Mouse (Mus musculus): ENCODE data around the gene Sirt4. TPM values are rescaled to one million over a fixed set of nuclear protein-coding genes. Genes with fewer than 3 reads are reported as not detected.
A peak's percentile ranks its signal among the peaks of the same experiment; 100 is the strongest.

The Sirt4 gene
- polyA plus RNA-seq, 1 experiment from 2014 or later = 18.7 TPM

GRCm38 (mm10) chr5:115483385-115483784 is 1.1 kb downstream of the Sirt4 start:
- H3K4me3 ChIP-seq (ENCODE audit: low read length) = no peak overlapping the region
- ATAC-seq (replicated peaks; ENCODE audit: extremely low read depth, insufficient read depth, low FRiP score) = no peak

DNA sequence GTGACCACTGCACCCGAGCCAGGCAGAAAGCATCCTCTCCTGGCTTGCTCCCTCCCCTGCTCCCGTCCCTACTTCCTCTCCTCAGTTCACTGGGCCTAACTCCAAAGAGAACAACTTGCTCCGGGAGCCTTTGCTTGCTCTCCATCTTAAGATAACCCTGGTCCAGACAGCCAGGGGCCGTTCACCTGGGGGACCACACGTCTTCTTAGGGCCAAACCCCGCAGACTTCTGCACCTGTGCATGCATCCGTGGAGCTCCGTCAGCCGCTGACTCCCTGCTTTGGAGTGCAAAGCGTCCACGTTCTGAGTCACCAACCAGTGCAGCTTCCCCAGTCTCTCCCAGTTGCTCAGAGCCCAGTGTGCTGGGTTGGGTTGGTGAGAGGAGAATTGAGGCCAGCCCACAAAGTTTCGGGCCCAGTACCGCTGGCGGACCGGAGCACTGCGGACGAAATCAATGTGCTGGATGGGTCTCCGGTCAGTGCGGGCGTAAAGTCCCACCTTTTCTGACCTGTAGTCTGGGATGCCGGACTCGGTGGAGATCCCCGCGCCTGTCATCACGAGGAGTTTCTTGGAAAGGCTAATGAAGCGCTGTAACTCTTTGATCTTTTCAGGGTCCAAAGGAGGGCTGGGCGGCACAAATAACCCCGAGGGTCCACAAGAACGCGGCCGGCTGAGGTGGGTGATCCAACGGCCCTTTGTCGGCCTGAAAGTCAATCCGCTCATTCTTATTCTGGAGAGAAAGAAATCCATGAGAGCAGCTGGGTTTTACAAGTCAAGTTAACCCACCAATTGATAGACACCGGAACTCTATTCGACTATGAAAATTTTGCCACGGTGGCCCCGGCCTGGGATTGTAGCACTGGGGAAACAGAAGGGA is 1.9 kb downstream of the Sirt4 start:
- Histone ChIP-seq H3K4me2 (ENCODE audit: low read depth, low read length) (no peak overlapping the region), H3K4me1 (ENCODE audit: control insufficient read depth, insufficient read depth, low read length) (peaks cover 6% of the 10 kb centered on the region), H3K9ac (ENCODE audit: low read length) (no peak overlapping the region), H3K4me3 (ENCODE audit: low read length) (no peak overlapping the region), H3K36me3 (ENCODE audit: control insufficient read depth, insufficient read depth) (peaks cover 8% of the 10 kb centered on the region; the same call in 1 of the 2 replicates), H3K27me3 (ENCODE audit: control insufficient read depth, insufficient read depth, low read length) (no peaks in the 10 kb centered on the region), H3K27ac (ENCODE audit: low read length) (no peak overlapping the region), H3K9me3 (replicated peaks; ENCODE audit: control insufficient read depth, low read length) (no peaks in the 10 kb centered on the region)
- WGBS = 50% methylated on average over 38 of the region's 38 CpGs
- ATAC-seq (replicated peaks; ENCODE audit: extremely low read depth, insufficient read depth, low FRiP score) = no peak

More at GRCm38 (mm10) chr5:115483385-115483784, 1.1 kb downstream of the Sirt4 start:
- Histone ChIP-seq H3K9me3 (replicated peaks; ENCODE audit: control insufficient read depth, low read length) (no peaks in the 10 kb centered on the region), H3K27ac (ENCODE audit: low read length) (no peak overlapping the region), H3K4me1 (ENCODE audit: control insufficient read depth, insufficient read depth, low read length) (peaks cover 6% of the 10 kb centered on the region), H3K4me2 (ENCODE audit: low read depth, low read length) (no peak overlapping the region), H3K27me3 (ENCODE audit: control insufficient read depth, insufficient read depth, low read length) (no peaks in the 10 kb centered on the region), H3K36me3 (ENCODE audit: control insufficient read depth, insufficient read depth) (peaks cover 8% of the 10 kb centered on the region; the same call in 1 of the 2 replicates), H3K9ac (ENCODE audit: low read length) (no peak overlapping the region)
- WGBS = 49% methylated on average over 6 of the region's 6 CpGs

- Histone ChIP-seq H3K9me3 (replicated peaks; ENCODE audit: control insufficient read depth, low read length) (no peaks in the 10 kb centered on the region), H3K27me3 (ENCODE audit: control insufficient read depth, insufficient read depth, low read length) (no peaks in the 10 kb centered on the region), H3K36me3 (ENCODE audit: control insufficient read depth, insufficient read depth) (peaks cover 12% of the 10 kb centered on the region; the same call in 1 of the 2 replicates), H3K4me1 (ENCODE audit: control insufficient read depth, insufficient read depth, low read length) (peaks cover 11% of the 10 kb centered on the region), H3K9ac (ENCODE audit: low read length) (no peak overlapping the region), H3K4me3 (ENCODE audit: low read length) (peak overlapping the region; percentile 29), H3K4me2 (ENCODE audit: low read depth, low read length) (peak overlapping the region; percentile 50), H3K27ac (ENCODE audit: low read length) (no peak overlapping the region)
- 30% methylated on average over 27 of the region's 27 CpGs for WGBS
- no peak for ATAC-seq (replicated peaks; ENCODE audit: extremely low read depth, insufficient read depth, low FRiP score)
Observed at GRCm38 (mm10) chr5:115480101-115480500, 4.4 kb downstream of the Sirt4 start.

DNA sequence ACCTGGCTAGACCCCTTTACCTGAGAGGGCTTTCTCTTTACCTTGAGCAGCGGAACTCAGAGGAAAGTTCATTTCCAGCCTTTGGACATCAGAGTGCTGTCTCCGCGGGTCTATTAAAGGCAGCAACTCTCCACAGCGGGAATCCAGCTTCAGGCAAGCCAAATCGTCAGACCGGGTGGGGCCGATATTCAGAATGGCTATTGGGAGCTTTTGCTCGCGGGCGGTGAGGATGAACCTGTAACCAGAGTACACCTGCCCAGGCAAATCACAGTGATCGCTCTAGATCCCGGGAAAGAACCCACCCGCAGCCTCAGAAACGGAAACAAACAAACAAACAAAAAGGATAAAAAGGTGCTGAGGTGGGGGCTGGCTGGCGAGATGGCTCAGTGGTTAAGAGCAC is 5.0 kb downstream of the Sirt4 start:
- Histone ChIP-seq H3K4me3 (ENCODE audit: low read length) (no peak overlapping the region), H3K4me2 (ENCODE audit: low read depth, low read length) (no peak overlapping the region), H3K9me3 (replicated peaks; ENCODE audit: control insufficient read depth, low read length) (no peaks in the 10 kb centered on the region), H3K36me3 (ENCODE audit: control insufficient read depth, insufficient read depth) (peaks cover 12% of the 10 kb centered on the region; the same call in 1 of the 2 replicates), H3K9ac (ENCODE audit: low read length) (no peak overlapping the region), H3K4me1 (ENCODE audit: control insufficient read depth, insufficient read depth, low read length) (peaks cover 8% of the 10 kb centered on the region), H3K27ac (ENCODE audit: low read length) (no peak overlapping the region), H3K27me3 (ENCODE audit: control insufficient read depth, insufficient read depth, low read length) (no peaks in the 10 kb centered on the region)
- no peak for ATAC-seq (replicated peaks; ENCODE audit: extremely low read depth, insufficient read depth, low FRiP score)
- 66% methylated on average over 15 of the region's 15 CpGs for WGBS

DNA sequence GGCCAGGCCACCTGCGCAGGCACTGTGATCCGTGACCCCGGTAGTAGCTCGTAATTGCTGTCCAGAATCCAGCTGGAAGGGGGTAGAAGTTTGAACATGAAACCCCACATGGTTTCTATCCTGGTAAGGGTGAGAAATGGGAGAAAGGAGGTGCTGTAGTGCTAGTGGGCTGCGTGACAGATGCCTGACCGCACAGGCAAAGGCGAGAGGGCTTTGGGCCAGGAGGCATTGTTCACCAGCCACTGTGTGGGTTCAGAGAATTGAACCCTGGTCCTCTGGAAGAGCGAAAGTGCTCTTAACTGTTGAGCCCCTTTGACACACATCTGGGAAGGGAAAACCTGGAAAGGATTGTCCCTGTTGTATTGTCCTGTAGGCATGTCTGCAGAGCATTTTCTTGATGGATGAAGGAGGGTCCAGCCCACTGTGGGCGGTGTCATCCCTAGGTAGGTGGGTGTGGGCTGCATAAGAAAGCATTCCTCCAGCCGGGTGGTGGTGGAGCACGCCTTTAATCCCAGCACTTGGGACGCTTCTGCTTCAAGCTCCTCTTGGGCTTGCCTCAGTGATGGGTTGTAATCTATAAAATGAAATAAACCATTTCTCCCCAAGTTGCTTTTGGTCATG is 8.3 kb downstream of the Sirt4 start:
- H3K9ac ChIP-seq (ENCODE audit: low read length) = peak overlapping the region; percentile 65
- H3K36me3 ChIP-seq (ENCODE audit: control insufficient read depth, insufficient read depth) = peaks cover 10% of the 10 kb centered on the region; the same call in 1 of the 2 replicates
- 38% methylated on average over 12 of the region's 12 CpGs for WGBS
- H3K4me2 ChIP-seq (ENCODE audit: low read depth, low read length) = peak overlapping the region; percentile 72
- no peaks in the 10 kb centered on the region for H3K27me3 ChIP-seq (ENCODE audit: control insufficient read depth, insufficient read depth, low read length)
- no peaks in the 10 kb centered on the region for H3K9me3 ChIP-seq (replicated peaks; ENCODE audit: control insufficient read depth, low read length)
- no peak overlapping the region for H3K27ac ChIP-seq (ENCODE audit: low read length)
- ATAC-seq (replicated peaks; ENCODE audit: extremely low read depth, insufficient read depth, low FRiP score) = no peak
- H3K4me1 ChIP-seq (ENCODE audit: control insufficient read depth, insufficient read depth, low read length) = peaks cover 5% of the 10 kb centered on the region
- peak overlapping the region; percentile 50 for H3K4me3 ChIP-seq (ENCODE audit: low read length)

- Histone ChIP-seq H3K27me3 (ENCODE audit: control insufficient read depth, insufficient read depth, low read length) (no peaks in the 10 kb centered on the region), H3K9ac (ENCODE audit: low read length) (peak overlapping the region; percentile 65), H3K4me3 (ENCODE audit: low read length) (peak overlapping the region; percentile 50), H3K36me3 (ENCODE audit: control insufficient read depth, insufficient read depth) (peaks cover 10% of the 10 kb centered on the region; the same call in 1 of the 2 replicates), H3K27ac (ENCODE audit: low read length) (no peak overlapping the region), H3K4me2 (ENCODE audit: low read depth, low read length) (peak overlapping the region; percentile 72), H3K4me1 (ENCODE audit: control insufficient read depth, insufficient read depth, low read length) (peaks cover 9% of the 10 kb centered on the region), H3K9me3 (replicated peaks; ENCODE audit: control insufficient read depth, low read length) (no peaks in the 10 kb centered on the region)
- 12% methylated on average over 22 of the region's 22 CpGs for WGBS
- peak; percentile 82 for ATAC-seq (replicated peaks; ENCODE audit: extremely low read depth, insufficient read depth, low FRiP score)
Observed at GRCm38 (mm10) chr5:115475337-115476106, 9.0 kb downstream of the Sirt4 start.

GRCm38 (mm10) chr5:115474174-115474828 is 10.2 kb downstream of the Sirt4 start:
- WGBS = 54% methylated on average over 22 of the region's 22 CpGs
- Histone ChIP-seq H3K27me3 (ENCODE audit: control insufficient read depth, insufficient read depth, low read length) (no peaks in the 10 kb centered on the region), H3K9ac (ENCODE audit: low read length) (no peak overlapping the region), H3K27ac (ENCODE audit: low read length) (no peak overlapping the region), H3K4me1 (ENCODE audit: control insufficient read depth, insufficient read depth, low read length) (peaks cover 9% of the 10 kb centered on the region), H3K36me3 (ENCODE audit: control insufficient read depth, insufficient read depth) (peaks cover 5% of the 10 kb centered on the region; the same call in 1 of the 2 replicates), H3K9me3 (replicated peaks; ENCODE audit: control insufficient read depth, low read length) (no peaks in the 10 kb centered on the region), H3K4me3 (ENCODE audit: low read length) (peak overlapping the region; percentile 22), H3K4me2 (ENCODE audit: low read depth, low read length) (peak overlapping the region; percentile 42)
- ATAC-seq (replicated peaks; ENCODE audit: extremely low read depth, insufficient read depth, low FRiP score) = no peak

GRCm38 (mm10) chr5:115473191-115473590 is 11.3 kb downstream of the Sirt4 start:
- H3K36me3 ChIP-seq (ENCODE audit: control insufficient read depth, insufficient read depth) = peaks cover 5% of the 10 kb centered on the region; the same call in 1 of the 2 replicates
- 74% methylated on average over 10 of the region's 10 CpGs for WGBS
- no peak for ATAC-seq (replicated peaks; ENCODE audit: extremely low read depth, insufficient read depth, low FRiP score)

More at GRCm38 (mm10) chr5:115473191-115473590, 11.3 kb downstream of the Sirt4 start:
- H3K4me3 ChIP-seq (ENCODE audit: low read length) = no peak overlapping the region
- no peaks in the 10 kb centered on the region for H3K27me3 ChIP-seq (ENCODE audit: control insufficient read depth, insufficient read depth, low read length)
- H3K4me2 ChIP-seq (ENCODE audit: low read depth, low read length) = no peak overlapping the region
- no peak overlapping the region for H3K27ac ChIP-seq (ENCODE audit: low read length)
- H3K9ac ChIP-seq (ENCODE audit: low read length) = no peak overlapping the region
- H3K4me1 ChIP-seq (ENCODE audit: control insufficient read depth, insufficient read depth, low read length) = peaks cover 9% of the 10 kb centered on the region
- no peaks in the 10 kb centered on the region for H3K9me3 ChIP-seq (replicated peaks; ENCODE audit: control insufficient read depth, low read length)
